Mouse (Mus musculus): ENCODE measurements around the gene Bcas1. TPM values are rescaled to one million over a fixed set of nuclear protein-coding genes. Genes with fewer than 3 reads are reported as not detected.

Gene Bcas1
- polyA plus RNA-seq, 1 experiment from 2014 or later: 2.1 TPM

DNA sequence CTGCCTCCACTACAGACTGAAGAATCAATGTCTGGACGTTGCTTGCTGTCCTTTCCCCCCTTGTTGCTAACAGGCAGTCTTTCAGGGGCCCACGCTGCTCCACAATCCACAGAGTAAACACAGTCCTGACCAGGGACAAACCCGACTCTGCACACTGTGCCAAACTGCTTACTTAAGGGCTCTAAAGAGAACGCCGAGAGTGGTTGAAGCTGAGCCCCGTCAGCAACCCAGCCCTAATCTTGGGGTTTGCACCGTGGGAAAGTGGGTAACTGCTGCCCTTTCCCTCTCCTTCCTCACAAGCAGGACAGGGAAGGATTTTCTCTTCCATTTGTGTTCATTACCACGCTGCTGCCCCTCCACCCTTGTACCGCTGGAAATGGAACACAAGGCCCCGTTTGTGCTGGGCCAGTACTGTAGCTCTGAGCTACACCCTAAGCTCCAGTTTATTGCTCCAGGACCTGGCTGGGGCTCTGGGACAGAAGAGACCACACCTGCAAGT is 83.8 kb downstream of the Bcas1 start:
- peak overlapping the region; percentile 22; the same call in 1 of the 2 replicates for H3K27ac ChIP-seq
- peaks cover 28% of the 10 kb centered on the region for H3K4me1 ChIP-seq
- no peaks in the 10 kb centered on the region for H3K9me3 ChIP-seq (replicated peaks)
- H3K4me3 ChIP-seq: no peak overlapping the region
- H3K9ac ChIP-seq: no peak overlapping the region
- 47% methylated on average over 10 of the region's 10 CpGs for WGBS
- H3K27me3 ChIP-seq: no peaks in the 10 kb centered on the region
- 0 out of 2 replicates have a peak overlapping the region, but pooled peaks have one; percentile 12 for H3K4me2 ChIP-seq
- H3K36me3 ChIP-seq (ENCODE audit: poor library complexity, severe bottlenecking): no peaks in the 10 kb centered on the region
- ATAC-seq: no peak

DNA sequence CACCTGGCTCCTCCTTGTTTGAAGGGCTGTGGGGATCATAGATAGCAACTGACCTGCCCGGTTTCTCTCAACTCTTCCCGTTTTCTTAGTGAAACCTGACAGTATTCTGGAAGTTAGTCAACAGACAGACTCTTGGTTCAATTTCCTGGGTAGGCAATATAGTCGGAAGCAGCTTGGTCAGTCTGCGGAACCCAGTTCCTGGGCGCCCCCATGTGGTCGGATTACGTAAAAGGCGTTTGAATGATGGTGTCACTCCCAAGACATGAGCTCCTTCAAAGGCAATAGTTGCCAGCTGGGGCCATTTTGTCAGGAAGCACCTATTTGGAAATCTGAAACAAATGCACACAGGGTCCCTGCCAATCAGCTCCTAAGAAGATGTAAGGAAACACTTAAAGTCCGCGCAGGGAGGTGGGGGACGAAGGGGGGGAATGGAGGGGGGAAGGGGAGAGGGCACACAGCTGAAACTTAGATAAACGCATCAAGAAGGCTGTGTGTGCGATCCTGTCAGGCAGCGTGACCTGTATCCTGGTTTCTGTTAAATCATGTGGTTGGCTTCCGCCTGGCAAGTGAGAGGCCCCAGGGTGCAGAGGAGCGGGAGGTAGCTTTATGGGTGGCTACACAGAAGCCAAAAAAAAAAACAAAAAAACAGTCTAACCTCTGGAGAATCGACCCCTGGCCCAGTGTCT is 84.4 kb downstream of the Bcas1 start:
- H3K4me2 ChIP-seq: no peak overlapping the region
- peaks cover 28% of the 10 kb centered on the region for H3K4me1 ChIP-seq
- no peaks in the 10 kb centered on the region for H3K36me3 ChIP-seq (ENCODE audit: poor library complexity, severe bottlenecking)
- H3K27ac ChIP-seq: no peak overlapping the region
- no peaks in the 10 kb centered on the region for H3K9me3 ChIP-seq (replicated peaks)
- no peak overlapping the region for H3K4me3 ChIP-seq
- no peaks in the 10 kb centered on the region for H3K27me3 ChIP-seq
- no peak overlapping the region for H3K9ac ChIP-seq
- ATAC-seq: no peak
- WGBS: 45% methylated on average over 17 of the region's 17 CpGs

GRCm38 (mm10) chr2:170342312-170342830 is 85.3 kb downstream of the Bcas1 start:
- Histone ChIP-seq H3K27ac (no peak overlapping the region), H3K9me3 (replicated peaks) (no peaks in the 10 kb centered on the region), H3K9ac (no peak overlapping the region), H3K27me3 (no peaks in the 10 kb centered on the region), H3K4me1 (peaks cover 28% of the 10 kb centered on the region), H3K4me2 (no peak overlapping the region), H3K36me3 (ENCODE audit: poor library complexity, severe bottlenecking) (no peaks in the 10 kb centered on the region), H3K4me3 (no peak overlapping the region)
- WGBS: 90% methylated on average over 12 of the region's 12 CpGs
- ATAC-seq: no peak

DNA sequence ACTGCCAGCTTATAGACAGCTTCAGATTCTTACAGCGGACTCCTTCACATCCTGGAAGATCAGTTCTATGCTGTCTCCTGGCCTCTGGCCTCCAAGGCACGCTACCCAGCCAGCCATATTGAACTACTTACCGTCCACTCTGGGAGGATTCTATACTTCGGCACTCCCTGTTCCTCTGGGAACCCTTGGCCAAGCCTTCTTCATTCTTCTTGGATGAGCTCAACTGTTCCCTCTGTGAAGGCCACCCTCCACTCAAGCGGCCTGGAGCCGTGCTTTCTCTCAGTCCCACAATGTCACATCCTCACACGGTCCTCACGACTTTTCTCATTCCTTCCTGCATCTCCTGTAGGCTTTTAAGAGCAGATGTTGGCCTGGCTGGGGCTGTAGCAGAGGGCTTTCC is 86.5 kb downstream of the Bcas1 start:
- no peak overlapping the region for H3K4me2 ChIP-seq

DNA sequence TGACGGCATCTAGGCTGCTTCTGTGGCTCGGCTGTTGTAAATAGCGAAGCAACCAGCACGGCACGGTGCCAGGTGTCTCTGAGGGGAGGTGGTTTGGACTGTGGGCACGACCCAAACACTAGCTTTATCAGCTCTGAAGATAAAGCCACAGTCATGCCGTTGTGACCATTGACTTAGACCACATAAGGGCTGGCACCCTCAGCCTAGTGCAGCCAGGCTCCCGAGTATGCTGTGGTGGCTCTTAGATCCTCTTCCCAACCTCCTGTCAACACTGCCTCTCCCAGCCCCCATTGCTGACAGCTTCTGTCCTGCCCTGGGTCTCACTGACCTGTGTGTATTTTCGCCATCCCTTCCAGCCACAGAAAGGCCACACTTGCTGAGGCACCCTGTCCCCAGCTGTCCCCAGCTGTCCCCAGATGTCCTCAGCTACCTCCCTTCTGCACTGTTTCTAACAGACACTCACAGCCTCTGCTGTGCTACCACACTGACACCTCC is 91.3 kb downstream of the Bcas1 start:
- Histone ChIP-seq H3K36me3 (ENCODE audit: poor library complexity, severe bottlenecking) (no peaks in the 10 kb centered on the region), H3K4me1 (no peaks in the 10 kb centered on the region), H3K27ac (no peak overlapping the region), H3K9ac (no peak overlapping the region), H3K27me3 (no peaks in the 10 kb centered on the region), H3K4me2 (no peak overlapping the region), H3K9me3 (replicated peaks) (no peaks in the 10 kb centered on the region), H3K4me3 (no peak overlapping the region)
- no peak for ATAC-seq
- 83% methylated on average over 9 of the region's 9 CpGs for WGBS

More for the DNA sequence above, 86.5 kb downstream of the Bcas1 start:
- H3K27ac ChIP-seq: no peak overlapping the region
- no peaks in the 10 kb centered on the region for H3K9me3 ChIP-seq (replicated peaks)
- no peaks in the 10 kb centered on the region for H3K27me3 ChIP-seq
- peaks cover 28% of the 10 kb centered on the region for H3K4me1 ChIP-seq
- H3K4me3 ChIP-seq: no peak overlapping the region
- no peak overlapping the region for H3K9ac ChIP-seq
- WGBS: 87% methylated on average over 8 of the region's 8 CpGs
- ATAC-seq: no peak
- no peaks in the 10 kb centered on the region for H3K36me3 ChIP-seq (ENCODE audit: poor library complexity, severe bottlenecking)

- H3K36me3 ChIP-seq (ENCODE audit: poor library complexity, severe bottlenecking): no peaks in the 10 kb centered on the region
- no peak overlapping the region for H3K4me2 ChIP-seq
- no peaks in the 10 kb centered on the region for H3K9me3 ChIP-seq (replicated peaks)
- WGBS: 95% methylated on average over 5 of the region's 5 CpGs
- H3K27me3 ChIP-seq: no peaks in the 10 kb centered on the region
- no peak overlapping the region for H3K27ac ChIP-seq
- no peak for ATAC-seq
- no peaks in the 10 kb centered on the region for H3K4me1 ChIP-seq
- no peak overlapping the region for H3K9ac ChIP-seq
- H3K4me3 ChIP-seq: no peak overlapping the region
Measured at GRCm38 (mm10) chr2:170335168-170335567, 92.5 kb downstream of the Bcas1 start.

DNA sequence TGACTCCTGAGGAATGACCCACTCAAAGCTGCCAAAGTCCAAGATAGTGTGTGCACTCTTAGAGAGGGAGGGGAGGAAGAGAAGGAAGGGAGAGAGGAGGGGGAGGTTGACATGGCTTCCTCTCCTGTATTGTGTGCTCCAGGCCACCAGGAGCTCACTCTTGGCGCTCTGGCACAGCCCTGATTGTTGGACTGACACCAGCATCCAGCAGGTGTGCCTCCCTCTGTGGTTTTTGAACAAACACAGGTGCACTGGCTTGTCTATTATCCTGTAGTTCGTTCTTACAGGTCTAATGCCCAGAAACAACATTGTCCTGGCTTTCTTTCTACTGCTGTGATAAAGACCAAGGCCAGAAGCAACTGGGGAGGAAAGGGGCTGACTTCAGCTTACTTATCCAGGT is 95.8 kb downstream of the Bcas1 start:
- H3K4me2 ChIP-seq: no peak overlapping the region
- H3K4me1 ChIP-seq: no peaks in the 10 kb centered on the region
- 64% methylated on average over 2 of the region's 2 CpGs for WGBS
- no peak overlapping the region for H3K4me3 ChIP-seq
- no peaks in the 10 kb centered on the region for H3K9me3 ChIP-seq (replicated peaks)
- no peak for ATAC-seq
- no peaks in the 10 kb centered on the region for H3K27me3 ChIP-seq
- no peaks in the 10 kb centered on the region for H3K36me3 ChIP-seq (ENCODE audit: poor library complexity, severe bottlenecking)
- no peak overlapping the region for H3K9ac ChIP-seq
- no peak overlapping the region for H3K27ac ChIP-seq

DNA sequence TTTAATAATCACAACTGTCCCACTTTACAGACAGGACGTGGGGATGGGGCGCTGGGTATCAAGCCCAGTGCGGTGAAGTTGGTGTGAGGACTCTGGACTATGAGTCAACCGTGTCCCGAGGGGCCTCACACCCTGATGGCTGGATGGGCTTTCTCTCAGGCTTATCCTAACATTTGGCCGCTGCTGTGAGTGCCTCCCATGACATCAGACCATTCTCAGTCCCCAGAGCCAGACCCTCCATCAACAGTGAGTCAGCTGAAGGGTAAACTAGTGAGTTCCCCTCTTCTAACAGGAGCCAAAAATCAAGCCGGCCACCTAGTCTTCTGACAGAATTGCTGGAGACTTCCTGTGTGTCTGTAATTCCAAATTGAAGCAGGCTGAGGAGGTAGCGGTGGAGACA is 97.2 kb downstream of the Bcas1 start:
- Histone ChIP-seq H3K9me3 (replicated peaks) (no peaks in the 10 kb centered on the region), H3K9ac (no peak overlapping the region), H3K4me1 (no peaks in the 10 kb centered on the region), H3K27ac (no peak overlapping the region), H3K27me3 (no peaks in the 10 kb centered on the region), H3K4me2 (no peak overlapping the region), H3K36me3 (ENCODE audit: poor library complexity, severe bottlenecking) (no peaks in the 10 kb centered on the region), H3K4me3 (no peak overlapping the region)
- ATAC-seq: no peak
- WGBS: 89% methylated on average over 8 of the region's 8 CpGs

GRCm38 (mm10) chr2:170329921-170330320 is 97.7 kb downstream of the Bcas1 start:
- H3K27me3 ChIP-seq: no peaks in the 10 kb centered on the region
- no peak overlapping the region for H3K9ac ChIP-seq
- 93% methylated on average over 13 of the region's 13 CpGs for WGBS
- no peak for ATAC-seq
- no peak overlapping the region for H3K27ac ChIP-seq
- H3K4me2 ChIP-seq: no peak overlapping the region
- no peaks in the 10 kb centered on the region for H3K36me3 ChIP-seq (ENCODE audit: poor library complexity, severe bottlenecking)
- no peak overlapping the region for H3K4me3 ChIP-seq
- H3K9me3 ChIP-seq (replicated peaks): no peaks in the 10 kb centered on the region
- H3K4me1 ChIP-seq: no peaks in the 10 kb centered on the region

DNA sequence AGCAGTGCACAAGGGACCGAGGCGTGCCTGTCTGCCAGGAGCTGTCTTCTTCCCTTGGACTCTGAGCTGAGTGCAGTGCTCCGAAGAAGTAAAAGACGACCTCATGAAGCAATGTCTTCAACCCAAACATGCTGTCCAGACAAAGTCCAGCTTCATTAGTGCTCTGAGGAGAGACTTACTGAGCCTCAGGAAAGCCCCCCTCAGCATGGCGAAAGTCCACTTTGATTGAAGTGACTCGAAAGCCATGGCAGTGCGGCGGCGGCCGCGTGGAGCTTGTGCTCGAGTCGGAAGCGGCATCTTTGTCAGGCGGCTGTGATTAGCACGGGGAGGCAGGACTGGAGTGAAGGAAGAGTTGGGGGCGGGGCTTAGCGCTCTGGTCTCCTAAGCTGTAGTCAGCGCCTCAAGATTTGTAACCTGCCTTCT is 103.7 kb downstream of the Bcas1 start:
- WGBS: 2% methylated on average over 19 of the region's 19 CpGs
- peaks cover 16% of the 10 kb centered on the region for H3K4me1 ChIP-seq
- peak overlapping the region; percentile 34 for H3K4me3 ChIP-seq
- H3K9me3 ChIP-seq (replicated peaks): no peaks in the 10 kb centered on the region
- no peak overlapping the region for H3K27ac ChIP-seq
- ATAC-seq: peak; percentile 77
- peaks cover 4% of the 10 kb centered on the region; the same call in 1 of the 2 replicates for H3K27me3 ChIP-seq
- peak overlapping the region; percentile 62 for H3K4me2 ChIP-seq
- H3K9ac ChIP-seq: peak overlapping the region; percentile 60
- H3K36me3 ChIP-seq (ENCODE audit: poor library complexity, severe bottlenecking): no peaks in the 10 kb centered on the region

DNA sequence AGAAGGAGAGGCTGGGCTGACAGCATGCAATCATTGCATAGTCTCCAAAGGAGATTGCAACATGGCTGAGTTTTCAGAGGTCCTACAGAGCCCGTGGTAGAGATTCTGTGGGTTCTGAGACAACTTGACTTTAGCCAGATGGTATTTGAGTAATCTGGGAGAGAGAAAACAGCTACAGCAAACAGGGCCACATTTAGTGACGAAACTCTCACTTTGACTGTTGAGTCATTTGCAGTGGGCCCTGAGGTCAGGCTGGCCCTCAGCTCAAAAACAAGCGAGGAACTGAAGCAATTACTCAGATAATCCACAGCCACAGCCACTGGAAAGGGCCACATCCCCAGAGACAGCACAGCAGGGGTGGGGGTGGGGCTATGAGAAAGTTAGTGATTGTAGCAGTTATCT is 105.6 kb downstream of the Bcas1 start:
- 48% methylated on average over 3 of the region's 3 CpGs for WGBS
- peaks cover 20% of the 10 kb centered on the region for H3K4me1 ChIP-seq
- no peak for ATAC-seq
- no peak overlapping the region for H3K27ac ChIP-seq
- no peak overlapping the region for H3K9ac ChIP-seq
- no peaks in the 10 kb centered on the region for H3K36me3 ChIP-seq (ENCODE audit: poor library complexity, severe bottlenecking)
- H3K9me3 ChIP-seq (replicated peaks): no peaks in the 10 kb centered on the region
- peaks cover 4% of the 10 kb centered on the region; the same call in 1 of the 2 replicates for H3K27me3 ChIP-seq
- no peak overlapping the region for H3K4me3 ChIP-seq
- H3K4me2 ChIP-seq: no peak overlapping the region

DNA sequence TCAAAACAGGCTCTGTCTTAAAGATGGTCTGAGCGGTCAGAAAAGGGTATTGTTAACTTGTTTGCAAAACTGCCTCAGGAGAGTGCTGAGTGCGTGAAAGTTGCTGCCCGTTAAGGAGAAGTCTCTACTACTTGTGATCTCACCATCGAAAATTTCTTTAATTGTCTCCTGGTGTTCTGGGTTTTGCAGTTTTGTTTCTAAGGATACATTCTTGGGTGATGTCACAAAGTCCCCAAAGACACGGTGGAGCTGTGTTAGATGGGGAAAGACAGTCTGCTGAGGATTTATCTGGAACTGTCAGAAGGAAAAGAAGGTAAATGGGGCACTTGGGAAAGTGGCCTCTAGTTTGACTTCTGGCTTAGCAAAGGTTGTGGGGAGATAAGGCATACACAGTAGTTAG is 106.1 kb downstream of the Bcas1 start:
- Histone ChIP-seq H3K4me1 (peaks cover 20% of the 10 kb centered on the region), H3K27ac (no peak overlapping the region), H3K4me2 (no peak overlapping the region), H3K27me3 (peaks cover 4% of the 10 kb centered on the region; the same call in 1 of the 2 replicates), H3K36me3 (ENCODE audit: poor library complexity, severe bottlenecking) (no peaks in the 10 kb centered on the region), H3K9me3 (replicated peaks) (no peaks in the 10 kb centered on the region), H3K4me3 (no peak overlapping the region), H3K9ac (no peak overlapping the region)
- no peak for ATAC-seq
- WGBS: 55% methylated on average over 5 of the region's 5 CpGs

Measured in forebrain, embryonic 13.5 days (tissue).